ENCODE assay signal across 16 mouse cellular contexts in the genomic region with DNA sequence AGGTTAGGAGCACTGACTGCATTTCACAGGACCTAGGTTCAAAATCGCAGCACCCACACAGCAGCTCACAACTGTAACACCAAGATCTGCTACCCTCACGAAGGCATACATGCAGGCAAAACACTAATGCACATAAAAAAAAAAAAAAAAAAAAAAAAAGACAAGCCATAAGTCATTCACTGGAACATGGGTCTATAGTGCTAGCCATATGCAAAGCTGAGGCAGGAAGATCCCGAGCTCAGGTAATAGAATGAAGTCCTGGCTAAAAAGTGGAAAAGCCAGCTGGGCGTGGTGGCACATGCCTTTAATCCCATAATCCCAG. TPM values are rescaled to one million over a fixed set of nuclear protein-coding genes. Genes with fewer than 3 reads are reported as not detected.
DNase-seq lines count a peak whose midpoint lies in the region; ATAC-seq and TF ChIP-seq lines count a peak whose summit lies in the region.
"Had no signal": no experiment of that assay in that cellular context is flagged by ENCODE, and none has a peak within 500 bp of the region (broad histone marks: within the 10 kb centered on the region; RNA-seq: fewer than 3 reads in every experiment).

No protein-coding gene starts in this region.

- in situ Hi-C loops in ES-E14 (cut with MboI; ENCODE audit: low sequenced_read_pairs in 2 of 2, unreplicated experiment in 2 of 2) = no loop called here

- no peak for TF ChIP-seq CTCF in heart, adult 2 months (IDR thresholded peaks at IDR 0.05)
- TF ChIP-seq CTCF in left cerebral cortex, adult 2 months (IDR thresholded peaks at IDR 0.05) = no peak

- no peaks in the 10 kb centered on the region; the same call in 1 of the 2 replicates for H3K36me3 ChIP-seq in heart, adult 2 months (ENCODE audit: control insufficient read depth, insufficient read depth, low read length)
- H3K36me3 ChIP-seq in ES-E14 (ENCODE audit: control insufficient read depth, insufficient read depth, low read length, poor library complexity, severe bottlenecking) = peaks cover 41% of the 10 kb centered on the region
- peaks cover 40% of the 10 kb centered on the region for H3K36me3 ChIP-seq in limb, embryonic 15.5 days

- H3K4me3 ChIP-seq in heart, adult 2 months = no peak overlapping the region
- H3K4me3 ChIP-seq in left cerebral cortex, adult 2 months = no peak overlapping the region
- no peak overlapping the region for H3K4me3 ChIP-seq in ES-E14 (ENCODE audit: insufficient read depth in 1 of 2, low read depth in 1 of 2, low read length in 2 of 2, poor library complexity in 1 of 2, severe bottlenecking in 1 of 2)
- H3K4me3 ChIP-seq in limb, embryonic 15.5 days = no peak overlapping the region

- WGBS in heart, adult 2 months = 78% methylated on average over 4 of the region's 4 CpGs
- 78% methylated on average over 4 of the region's 4 CpGs for WGBS in limb, embryonic 15.5 days

- no peak for TF ChIP-seq EP300 in heart, adult 2 months (IDR thresholded peaks at IDR 0.05; ENCODE audit: insufficient read depth, low read depth, low read length)

- ATAC-seq in limb, embryonic 15.5 days (ENCODE audit: insufficient number of reproducible peaks, low FRiP score, low TSS enrichment, low read depth) = no peak
- ATAC-seq: Patski had no signal

- no peaks in the 10 kb centered on the region for H3K9me3 ChIP-seq in ES-E14 (ENCODE audit: control insufficient read depth, insufficient read depth, low read depth, low read length)
- H3K9me3 ChIP-seq in limb, embryonic 15.5 days = no peaks in the 10 kb centered on the region; the same call in 1 of the 2 replicates

- H3K27ac ChIP-seq in heart, adult 2 months = peak overlapping the region; percentile 84; the same call in 1 of the 2 replicates
- peak overlapping the region; percentile 69; the same call in 1 of the 2 replicates for H3K27ac ChIP-seq in left cerebral cortex, adult 2 months
- peak overlapping the region; percentile 77; the same call in 1 of the 2 replicates for H3K27ac ChIP-seq in ES-E14 (ENCODE audit: insufficient read depth, low read depth, low read length, poor library complexity, severe bottlenecking)
- peak overlapping the region; percentile 47 for H3K27ac ChIP-seq in limb, embryonic 15.5 days

- H3K27me3 ChIP-seq in heart, adult 2 months (ENCODE audit: control insufficient read depth, insufficient read depth, low read length) = no peaks in the 10 kb centered on the region
- H3K27me3 ChIP-seq in limb, embryonic 15.5 days = no peaks in the 10 kb centered on the region
- H3K27me3 ChIP-seq: Patski had no signal

- no peak overlapping the region for H3K4me2 ChIP-seq in limb, embryonic 15.5 days

- TF ChIP-seq POLR2A in heart, adult 2 months (IDR thresholded peaks at IDR 0.05; ENCODE audit: insufficient read depth, low read depth, low read length) = no peak

- no peak for DNase-seq in heart, adult 2 months
- DNase-seq in heart, postnatal 4 days = no peak
- no peak for DNase-seq in left cerebral cortex, adult 2 months (ENCODE audit: extremely low spot score in 1 of 2, low spot score in 2 of 2)
- DNase-seq in left cerebral cortex, postnatal 36 days (ENCODE audit: low spot score in 2 of 2) = no peak
- no peak for DNase-seq in ES-E14 (ENCODE audit: low read depth, low spot score)
- no peak for DNase-seq in lung, postnatal 25 days (ENCODE audit: low spot score)
- DNase-seq in lung, adult 18-20 months = no peak
- DNase-seq: cerebellum, adult 11-12 months; kidney, postnatal 4 days; lung, postnatal 10 days had no signal

- intact Hi-C loops in heart, adult 2 months (cut with DNase I) = loop anchor here (5.0 to 10.0 kb wide), 2 partner anchors 105 to 297 kb away; partner anchors contain the start of genes Ckm and Klc3
- intact Hi-C loops in left cerebral cortex, adult 2 months (cut with DNase I) = loop anchor here (5.0 kb wide), 1 partner anchor 292 kb away; no protein-coding TSS in a partner anchor
- intact Hi-C loops in left cerebral cortex, postnatal 36 days (cut with DNase I) = no loop called here

- H3K79me2 ChIP-seq in heart, adult 2 months (replicated peaks; ENCODE audit: control insufficient read depth, insufficient read depth, low read length) = no peaks in the 10 kb centered on the region

- peaks cover 17% of the 10 kb centered on the region for H3K4me1 ChIP-seq in heart, adult 2 months (ENCODE audit: control insufficient read depth, insufficient read depth, low read length)
- peaks cover 0 to 30% of the 10 kb centered on the region in 2 experiments; a peak in 2 of 4 replicates for H3K4me1 ChIP-seq in ES-E14 (ENCODE audit: control insufficient read depth in 2 of 2, insufficient read depth in 2 of 2, low read length in 2 of 2, poor library complexity in 1 of 2)
- peaks cover 32% of the 10 kb centered on the region for H3K4me1 ChIP-seq in limb, embryonic 15.5 days

- H3K9ac ChIP-seq in heart, adult 2 months (ENCODE audit: low read depth, low read length) = no peak overlapping the region
- peak overlapping the region; percentile 36; the same call in 1 of the 2 replicates for H3K9ac ChIP-seq in ES-E14 (ENCODE audit: insufficient read depth, low read depth, low read length, poor library complexity, severe bottlenecking)
- no peak overlapping the region for H3K9ac ChIP-seq in limb, embryonic 15.5 days

TF ChIP-seq in ES-E14, 5 proteins besides CTCF, POLR2A, EP300 and RAD21:
- TF ChIP-seq HCFC1 (IDR thresholded peaks at IDR 0.05; ENCODE audit: borderline replicate concordance, insufficient read depth, low read length) (no peak), MAFK (IDR thresholded peaks at IDR 0.05; ENCODE audit: insufficient read depth, low read depth, low read length) (no peak), ZNF384 (IDR thresholded peaks at IDR 0.05; ENCODE audit: low read depth, low read length) (no peak), CHD2 (IDR thresholded peaks at IDR 0.05; ENCODE audit: low read depth, low read length) (no peak), ZC3H11A (IDR thresholded peaks at IDR 0.05; ENCODE audit: borderline replicate concordance, low read depth, low read length) (no peak)

RNA-seq across cellular contexts. Expression of gene Apoe, which starts 0.8 kb away (rescaled TPM):
- total RNA-seq in heart, adult 2 months (2021) = 100 to 1,000 TPM; 278 to 293 TPM
- 456 and 519 TPM in 2 replicates for polyA plus RNA-seq in heart, adult 2 months (2012; rRNA removed)
- total RNA-seq in heart, postnatal 4 days (2021) = 100 to 1,000 TPM; 198 to 213 TPM
- total RNA-seq in left cerebral cortex, adult 2 months (2021) = 1,000 to 10,000 TPM; 1,824 to 1,912 TPM
- total RNA-seq in left cerebral cortex, postnatal 36 days (2021) = 1,000 to 10,000 TPM; 1,886 to 2,087 TPM
- 683 and 2,144 TPM in 2 replicates for total RNA-seq in ES-E14 (2012; rRNA removed)
- 409 and 468 TPM in 2 replicates for polyA plus RNA-seq in limb, embryonic 15.5 days (2015; fragmentation: Nextera tagmentation; extraction: Ambion mirVana)

RNA-seq across cellular contexts. Expression of gene Apoc1, which starts 7.3 kb away (rescaled TPM):
- 1 to 10 TPM; 2.7 to 4.2 TPM for total RNA-seq in heart, adult 2 months (2021)
- polyA plus RNA-seq in heart, adult 2 months (2012; rRNA removed) = 3.1 and 7.2 TPM in 2 replicates
- 1 to 10 TPM; 1.9 to 3.0 TPM for total RNA-seq in heart, postnatal 4 days (2021)
- total RNA-seq in left cerebral cortex, adult 2 months (2021) = 1 to 10 TPM; 3.5 to 3.7 TPM
- total RNA-seq in left cerebral cortex, postnatal 36 days (2021) = 1 to 10 TPM; 1.5 to 2.9 TPM
- 72.3 and 106 TPM in 2 replicates for total RNA-seq in ES-E14 (2012; rRNA removed)
- 46.2 and 57.9 TPM in 2 replicates for polyA plus RNA-seq in limb, embryonic 15.5 days (2015; fragmentation: Nextera tagmentation; extraction: Ambion mirVana)

RNA-seq across cellular contexts. Expression of gene Tomm40, which starts 15.4 kb away (rescaled TPM):
- 10 to 100 TPM; 92.7 to 98.2 TPM for total RNA-seq in heart, adult 2 months (2021)
- polyA plus RNA-seq in heart, adult 2 months (2012; rRNA removed) = 81.9 and 91.2 TPM in 2 replicates
- total RNA-seq in heart, postnatal 4 days (2021) = 100 to 1,000 TPM; 147 to 153 TPM
- total RNA-seq in left cerebral cortex, adult 2 months (2021) = 100 to 1,000 TPM; 117 TPM
- total RNA-seq in left cerebral cortex, postnatal 36 days (2021) = 100 to 1,000 TPM; 113 to 125 TPM
- total RNA-seq in ES-E14 (2012; rRNA removed) = 342 and 366 TPM in 2 replicates
- polyA plus RNA-seq in limb, embryonic 15.5 days (2015; fragmentation: Nextera tagmentation; extraction: Ambion mirVana) = 129 and 139 TPM in 2 replicates

RNA-seq across cellular contexts. Expression of gene Apoc4, which starts 18.5 kb away (rescaled TPM):
- not detected for total RNA-seq in heart, adult 2 months (2021)
- 0.82 TPM in 1 of 2 replicates, not detected in the other for polyA plus RNA-seq in heart, adult 2 months (2012; rRNA removed)
- total RNA-seq in heart, postnatal 4 days (2021) = not detected
- total RNA-seq in left cerebral cortex, adult 2 months (2021) = not detected
- total RNA-seq in left cerebral cortex, postnatal 36 days (2021) = not detected
- total RNA-seq in ES-E14 (2012; rRNA removed) = 0.27 and 0.48 TPM in 2 replicates
- polyA plus RNA-seq in limb, embryonic 15.5 days (2015; fragmentation: Nextera tagmentation; extraction: Ambion mirVana) = 0.41 TPM in 1 of 2 replicates, not detected in the other
- total RNA-seq: granulocyte monocyte progenitor cell, adult 5-6 weeks; left cerebral cortex, postnatal 10 days had no signal
- polyA plus RNA-seq: forebrain, embryonic 14.5 days had no signal

RNA-seq across cellular contexts. Expression of gene Gm44805, which starts 18.6 kb away (rescaled TPM):
- total RNA-seq in heart, adult 2 months (2021) = not detected
- not detected in 2 replicates for polyA plus RNA-seq in heart, adult 2 months (2012; rRNA removed)
- not detected for total RNA-seq in heart, postnatal 4 days (2021)
- not detected for total RNA-seq in left cerebral cortex, adult 2 months (2021)
- total RNA-seq in left cerebral cortex, postnatal 36 days (2021) = not detected
- total RNA-seq in ES-E14 (2012; rRNA removed) = 0.48 TPM in 1 of 2 replicates, not detected in the other
- polyA plus RNA-seq in limb, embryonic 15.5 days (2015; fragmentation: Nextera tagmentation; extraction: Ambion mirVana) = not detected in 2 replicates
- total RNA-seq: granulocyte monocyte progenitor cell, adult 5-6 weeks; left cerebral cortex, postnatal 10 days; monocyte, adult 5-6 weeks had no signal
- polyA plus RNA-seq: forebrain, embryonic 14.5 days; Patski had no signal

Comparison
In these comparisons a context has a peak if more than half of its experiments do, and no peak if none do; other contexts are left out.
1. RNA of gene Apoc1, which starts 7.3 kb away (total RNA-seq): 72.3 to 106 TPM in ES-E14; 2.7 to 4.2 TPM in heart, adult 2 months, 3.5 to 3.7 TPM in left cerebral cortex, adult 2 months, 1.9 to 3.0 TPM in heart, postnatal 4 days and 1.5 to 2.9 TPM in left cerebral cortex, postnatal 36 days; every median in the first group is over 10 times any median in the second.
2. Peak in every context shown above with its lines, with median percentiles within 50 percentile points of each other: H3K27ac ChIP-seq.